Mouse (Mus musculus) naive thymus-derived CD4-positive, alpha-beta T cell, adult 5 months (primary cell): ENCODE data around the gene Olfr1391. TPM values are rescaled to one million over a fixed set of nuclear protein-coding genes. Genes with fewer than 3 reads are reported as not detected.

Experiments used
- polyA plus RNA-seq: library from polyadenylated mRNA; unstranded; fragments of 100-300 nt; shearing (Covaris generic); gene quantifications from one replicate; pipeline ENCODE4 v1.2.1, GENCODE M21; 2017

Olfr1391 gene
- not detected for polyA plus RNA-seq

GRCm38 (mm10) chr11:49322442-49322841 lies at the start of gene Olfr1391:
Olfr1391 (plus strand) TSS chr11:49322742.

DNA sequence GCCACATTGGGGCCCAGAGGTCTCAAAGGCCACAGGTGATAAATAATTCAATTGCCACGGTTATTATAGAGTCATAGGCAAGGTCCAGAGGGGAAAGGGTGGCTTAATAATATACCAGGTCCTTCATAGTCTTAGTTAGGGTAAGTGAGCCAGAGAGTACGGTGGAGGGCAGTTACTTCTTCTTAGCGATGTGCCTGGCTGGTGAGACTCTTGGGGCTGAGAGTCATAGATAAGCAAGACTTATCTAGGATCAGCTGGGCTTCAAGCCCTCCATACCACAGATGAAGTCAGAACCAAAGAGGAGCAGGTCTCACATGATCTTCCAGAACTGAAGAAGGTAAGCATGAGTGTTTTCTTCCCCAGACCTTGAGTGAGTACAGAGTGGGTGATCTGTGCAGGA lies 44.3 kb upstream of the Olfr1391 start, which contains the start of gene Olfr1393:
TSS of gene Olfr1393 (plus strand) at position 83 of the 400 bp plus-strand sequence.

GRCm38 (mm10) chr11:49284982-49285381 lies 37.6 kb upstream of the Olfr1391 start, which contains the start of gene Olfr1392:
Olfr1392 (plus strand) TSS chr11:49285282.

GRCm38 (mm10) chr11:49304441-49304840 lies 18.1 kb upstream of the Olfr1391 start, which contains the start of gene Olfr10:
Olfr10 (plus strand) TSS chr11:49304741.

DNA sequence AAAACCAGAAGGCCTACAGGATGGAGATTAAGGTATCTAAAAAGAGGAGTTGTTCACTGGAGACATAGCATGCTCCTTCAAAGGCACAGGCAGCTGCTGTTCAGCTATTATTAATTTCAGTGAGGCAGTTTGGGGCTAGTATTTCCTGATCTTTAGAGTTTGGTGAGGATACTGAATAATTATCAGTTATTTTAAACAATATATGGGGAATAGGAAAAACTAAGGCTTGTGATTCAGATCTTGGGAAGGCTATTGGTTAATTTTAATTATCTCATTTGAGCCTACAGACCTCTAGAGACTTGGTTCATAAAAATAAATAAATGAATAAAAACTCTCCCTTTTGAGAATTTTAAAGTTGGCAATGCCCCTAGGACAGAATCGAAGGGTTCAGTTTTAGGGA lies 12.3 kb downstream of the Olfr1391 start, which contains the start of gene Olfr1390:
TSS of gene Olfr1390 (plus strand) at position 301 of the 400 bp plus-strand sequence.

Other genes with a start within 250 kb of the Olfr1391 start
- gene Ifi47, start 246.2 kb upstream of the Olfr1391 start, polyA plus RNA-seq: 241 TPM
- gene Olfr1396, start 207.9 kb upstream of the Olfr1391 start, polyA plus RNA-seq: 0.15 TPM
- gene Olfr1395, start 180.5 kb upstream of the Olfr1391 start, polyA plus RNA-seq: not detected
- gene Olfr1394, start 168.4 kb upstream of the Olfr1391 start, polyA plus RNA-seq: not detected
- not detected for gene Btnl9, start 135.6 kb upstream of the Olfr1391 start, polyA plus RNA-seq
- gene Zfp62, start 119.5 kb upstream of the Olfr1391 start, polyA plus RNA-seq: 57.7 TPM
- gene Mgat1, start 78.6 kb upstream of the Olfr1391 start, polyA plus RNA-seq: 28.7 TPM
- not detected for gene Olfr1393, start 44.4 kb upstream of the Olfr1391 start, polyA plus RNA-seq
- not detected for gene Olfr1392, start 37.5 kb upstream of the Olfr1391 start, polyA plus RNA-seq
- gene Olfr10, start 18.0 kb upstream of the Olfr1391 start, polyA plus RNA-seq: not detected
- not detected for gene Olfr1390, start 12.4 kb downstream of the Olfr1391 start, polyA plus RNA-seq
- not detected for gene Olfr1389, start 100.3 kb downstream of the Olfr1391 start, polyA plus RNA-seq
- 0.15 TPM for gene Olfr1388, start 113.9 kb downstream of the Olfr1391 start, polyA plus RNA-seq
- gene Olfr1387, start 132.6 kb downstream of the Olfr1391 start, polyA plus RNA-seq: not detected
- gene Olfr1386, start 142.3 kb downstream of the Olfr1391 start, polyA plus RNA-seq: not detected
- gene Olfr1385, start 166.3 kb downstream of the Olfr1391 start, polyA plus RNA-seq: 0.20 TPM
- gene Olfr1384, start 184.0 kb downstream of the Olfr1391 start, polyA plus RNA-seq: not detected
- not detected for gene Olfr1383, start 196.9 kb downstream of the Olfr1391 start, polyA plus RNA-seq
- gene Olfr1382, start 205.5 kb downstream of the Olfr1391 start, polyA plus RNA-seq: not detected
- gene Olfr1381, start 220.7 kb downstream of the Olfr1391 start, polyA plus RNA-seq: not detected
- gene Olfr1380, start 234.1 kb downstream of the Olfr1391 start, polyA plus RNA-seq: not detected